Mouse (Mus musculus): ENCODE results near the gene Agbl5. TPM values are rescaled to one million over a fixed set of nuclear protein-coding genes. Genes with fewer than 3 reads are reported as not detected.
A peak's percentile ranks its signal among the peaks of the same experiment; 100 is the strongest.
"Not testable (repeated sequence)": the region's sequence is repeated elsewhere in the genome, so short reads cannot be mapped to it uniquely, and the experiment has no call there.

Gene Agbl5
- 1 to 10 TPM; 7.2 to 7.3 TPM for total RNA-seq (2021)
- long read RNA-seq, experiment 1, partial matches to known transcripts = 1 of 3 reads
- long read RNA-seq, experiment 1, other reads (novel, unspliced or antisense) = 2 of 3 reads
- long read RNA-seq, experiment 2, partial matches to known transcripts = 1 of 2 reads
- long read RNA-seq, experiment 2, other reads (novel, unspliced or antisense) = 1 of 2 reads

- DNase-seq = peak; percentile 93 to 94
These were observed at the start of gene Agbl5 for GRCm38 (mm10) chr5:30888337-30889087. Agbl5 (plus strand) TSS chr5:30888694.

GRCm38 (mm10) chr5:30839731-30840130 lies 48.8 kb upstream of the Agbl5 start:
- DNase-seq = no peak

- no peak for DNase-seq
These were observed 46.6 kb upstream of the Agbl5 start for GRCm38 (mm10) chr5:30841896-30842295.

GRCm38 (mm10) chr5:30849891-30850555 lies 38.5 kb upstream of the Agbl5 start:
- peak in 1 of 2 experiments; percentile 37 for DNase-seq

- no peak for DNase-seq
These were observed 38.0 kb upstream of the Agbl5 start for GRCm38 (mm10) chr5:30850556-30850925.

GRCm38 (mm10) chr5:30853522-30853921 lies 35.0 kb upstream of the Agbl5 start:
- DNase-seq = no peak

DNA sequence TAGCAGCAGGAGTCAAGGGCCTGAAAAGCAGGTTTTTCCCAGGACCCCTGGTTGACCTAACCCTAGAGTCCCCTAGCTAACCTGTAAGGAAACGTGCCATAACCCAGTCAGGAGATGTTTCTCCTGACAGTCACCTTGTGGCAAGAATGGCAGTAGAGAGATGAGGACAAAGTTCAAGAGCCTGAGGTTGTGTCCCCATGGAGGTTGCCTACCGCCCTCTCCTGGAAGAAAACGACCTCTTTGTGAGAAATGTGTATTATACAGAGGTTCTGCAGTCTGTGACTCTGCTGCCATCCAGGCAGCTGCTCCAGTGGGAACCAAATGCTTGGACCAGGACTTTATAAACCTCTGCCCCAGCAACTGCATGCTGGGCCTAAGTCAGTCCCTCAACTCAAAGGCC lies 32.8 kb upstream of the Agbl5 start:
- no peak for DNase-seq

GRCm38 (mm10) chr5:30856124-30856523 lies 32.4 kb upstream of the Agbl5 start:
- no peak for DNase-seq

- peak in 1 of 2 experiments; percentile 29 for DNase-seq
These were observed 24.6 kb upstream of the Agbl5 start for GRCm38 (mm10) chr5:30863852-30864251.

DNA sequence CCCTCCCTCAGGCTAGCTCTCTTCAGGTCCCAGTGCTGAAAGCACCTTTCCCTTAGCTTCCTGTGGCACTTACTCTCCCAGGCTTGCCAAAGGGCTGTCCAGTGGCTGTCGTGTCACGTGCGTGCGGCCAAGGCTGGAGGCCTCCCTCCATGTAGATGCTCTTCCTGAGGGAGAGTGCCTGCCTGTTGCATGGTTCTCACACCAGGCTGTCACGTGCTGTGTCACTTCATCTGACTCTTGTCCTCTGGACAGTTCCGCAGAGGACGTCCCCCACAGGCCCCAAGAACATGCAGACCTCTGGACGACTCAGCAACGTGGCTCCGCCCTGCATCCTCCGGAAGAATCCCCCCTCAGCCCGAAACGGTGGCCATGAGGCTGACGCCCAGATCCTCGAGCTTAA lies 24.2 kb upstream of the Agbl5 start:
- no peak for DNase-seq

DNA sequence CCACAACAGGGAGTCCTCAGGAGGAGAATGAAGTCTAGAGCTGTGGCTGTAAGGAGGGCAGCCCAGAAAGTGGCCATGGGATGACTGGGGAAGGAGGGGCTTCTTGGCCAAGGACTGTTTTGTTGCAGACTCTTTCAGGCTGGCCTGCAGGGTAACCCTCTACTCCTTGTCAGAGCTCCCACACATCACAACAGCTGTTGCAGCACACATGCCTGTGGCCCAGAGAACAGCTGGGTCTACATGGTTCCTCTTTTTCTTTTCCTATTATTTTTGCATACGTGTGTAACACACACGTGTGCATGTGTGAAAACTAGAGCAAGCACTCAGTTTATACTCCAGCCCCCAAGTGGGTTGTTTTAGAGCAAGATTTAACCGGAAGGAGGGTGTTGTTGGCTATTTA lies 21.6 kb upstream of the Agbl5 start:
- DNase-seq = no peak

DNA sequence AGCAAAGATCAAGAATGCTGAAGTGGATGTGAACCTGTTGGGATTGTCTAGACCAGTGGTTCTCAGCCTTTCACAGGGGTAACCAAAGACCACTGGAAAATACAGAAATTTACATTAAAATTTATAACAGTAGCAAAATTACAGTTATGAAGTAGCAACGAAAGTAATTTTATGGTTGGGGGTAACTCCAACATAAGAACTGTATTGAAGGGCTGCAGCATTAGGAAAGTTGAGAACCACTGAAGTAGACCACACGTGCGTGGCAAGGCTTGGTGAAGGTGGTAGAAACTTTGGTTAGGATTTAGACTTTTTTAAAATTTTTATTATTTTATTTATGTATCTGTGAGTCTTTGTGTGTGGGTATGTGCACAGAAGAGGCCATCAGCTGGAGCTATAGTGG lies 20.8 kb upstream of the Agbl5 start, which contains the start of gene Tmem214:
Gene Tmem214, plus strand, starts transcription at position 301 of the 400 bp plus-strand sequence.
- DNase-seq = no peak

DNA sequence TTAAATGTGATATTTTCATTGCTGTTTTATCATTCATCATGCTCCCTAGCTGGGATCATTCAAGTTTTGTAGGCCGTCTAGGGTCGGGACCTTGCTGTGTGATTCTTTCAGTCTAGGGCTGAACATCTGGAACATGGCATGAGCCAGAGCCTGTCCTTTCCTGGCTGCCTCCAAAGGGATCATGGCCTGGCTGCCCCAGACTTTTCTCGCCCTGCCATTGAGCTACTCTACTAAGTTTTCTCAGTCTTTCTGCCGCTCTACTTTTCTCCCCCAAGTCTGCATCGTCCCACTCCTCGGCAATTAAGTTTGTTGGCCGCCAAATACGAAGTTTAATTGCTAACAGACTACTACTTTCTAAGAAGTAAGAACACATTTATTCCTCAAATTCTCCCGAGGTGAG lies 19.5 kb upstream of the Agbl5 start:
- peak in 1 of 2 experiments; percentile 47 for DNase-seq

- DNase-seq = peak; percentile 95 to 96
These were observed 18.9 kb upstream of the Agbl5 start for GRCm38 (mm10) chr5:30869405-30870130.

- DNase-seq = no peak
These were observed 18.4 kb upstream of the Agbl5 start for GRCm38 (mm10) chr5:30870131-30870406.

DNA sequence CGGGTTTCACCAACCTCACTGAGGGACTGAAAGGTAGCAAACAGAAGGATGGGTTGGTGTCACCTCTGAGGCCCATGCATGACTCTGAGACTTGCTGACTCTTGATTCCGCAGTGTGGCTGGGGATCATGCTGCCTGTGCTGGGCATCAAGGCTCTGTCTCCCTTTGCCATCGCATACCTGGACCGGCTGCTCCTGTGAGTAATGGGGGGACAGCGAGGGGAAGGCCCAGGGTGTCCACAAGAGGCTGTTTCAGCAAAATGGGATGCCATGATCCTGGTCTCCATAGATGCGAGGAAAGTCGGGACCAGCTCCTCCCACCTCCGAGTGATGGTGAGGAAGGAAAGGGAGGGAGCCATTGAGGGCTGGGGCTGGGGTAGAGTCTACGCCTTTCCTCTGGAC lies 15.9 kb upstream of the Agbl5 start:
- DNase-seq = no peak

GRCm38 (mm10) chr5:30874365-30874764 lies 14.1 kb upstream of the Agbl5 start:
- no peak for DNase-seq

GRCm38 (mm10) chr5:30878616-30879015 lies 9.9 kb upstream of the Agbl5 start:
- DNase-seq = peak in 1 of 2 experiments; percentile 31

- DNase-seq = no peak
These were observed 9.0 kb upstream of the Agbl5 start for GRCm38 (mm10) chr5:30879347-30879943.

DNA sequence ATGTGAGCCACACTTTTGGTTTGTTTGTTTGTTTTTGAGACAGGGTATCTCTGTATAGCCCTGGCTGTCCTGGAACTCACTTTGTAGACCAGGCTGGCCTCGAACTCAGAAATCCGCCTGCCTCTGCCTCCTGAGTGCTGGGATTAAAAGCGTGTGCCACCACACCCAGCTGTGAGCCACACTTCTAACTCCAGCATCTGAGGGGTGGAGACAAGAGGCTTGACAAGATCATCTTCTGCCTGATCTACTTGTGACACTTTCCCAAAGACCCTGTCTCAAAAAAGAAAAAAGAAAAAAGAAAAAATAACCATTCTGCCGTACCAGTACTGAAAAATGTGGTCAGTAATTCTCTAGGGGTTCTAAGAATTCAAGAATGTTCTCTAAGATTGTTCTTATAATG lies 6.7 kb upstream of the Agbl5 start:
- not testable (repeated sequence) for DNase-seq

GRCm38 (mm10) chr5:30886209-30886608 lies 2.3 kb upstream of the Agbl5 start:
- no peak for DNase-seq

- no peak for DNase-seq
These were observed 1.8 kb upstream of the Agbl5 start for GRCm38 (mm10) chr5:30886731-30887130.
